Mouse (Mus musculus) left cerebral cortex, postnatal 4 days (tissue): ENCODE measurements around the gene Etfbkmt. TPM values are rescaled to one million over a fixed set of nuclear protein-coding genes. Genes with fewer than 3 reads are reported as not detected.
"Not testable (repeated sequence)": the region's sequence is repeated elsewhere in the genome, so short reads cannot be mapped to it uniquely, and the experiment has no call there.

ENCODE experiments used
- DNase-seq: peaks from one replicate; pipeline ENCODE4 v3.0.0-alpha.2; 2022
- intact Hi-C: fragments of 180-260 bp; cut with DNase I; formaldehyde crosslinking; loops from one replicate; pipeline ENCODE4 v1.15.1; 2025
- total RNA-seq, 2 experiments: library from RNA; stranded (reverse); gene quantifications; 2 replicates each; pipeline ENCODE4 v1.2.3; 2021

Gene Etfbkmt
- total RNA-seq: 1 to 10 TPM; 3.7 to 4.3 TPM

- intact Hi-C loops: loop anchor here (10.0 kb wide), 1 partner anchor 235 kb away; no protein-coding TSS in a partner anchor
- DNase-seq: no peak
Observed at GRCm38 (mm10) chr6:149139471-149139870, at the start of gene Etfbkmt. Etfbkmt (plus strand) TSS chr6:149139849.

GRCm38 (mm10) chr6:149092406-149092805, 47.2 kb upstream of the Etfbkmt start:
- no peak for DNase-seq
- intact Hi-C loops: no loop called here

- no peak for DNase-seq
Observed at GRCm38 (mm10) chr6:149093465-149093864, 46.2 kb upstream of the Etfbkmt start.

GRCm38 (mm10) chr6:149094555-149094954, 45.1 kb upstream of the Etfbkmt start:
- intact Hi-C loops: no loop called here

More at GRCm38 (mm10) chr6:149093465-149093864, 46.2 kb upstream of the Etfbkmt start:
- intact Hi-C loops: no loop called here

GRCm38 (mm10) chr6:149095389-149095788, 44.3 kb upstream of the Etfbkmt start:
- intact Hi-C loops: no loop called here
- peak; percentile 24 for DNase-seq

More at GRCm38 (mm10) chr6:149094555-149094954, 45.1 kb upstream of the Etfbkmt start:
- no peak for DNase-seq

GRCm38 (mm10) chr6:149096233-149096632, 43.4 kb upstream of the Etfbkmt start:
- DNase-seq: no peak
- intact Hi-C loops: no loop called here

GRCm38 (mm10) chr6:149097276-149097675, 42.4 kb upstream of the Etfbkmt start:
- intact Hi-C loops: no loop called here
- DNase-seq: no peak

GRCm38 (mm10) chr6:149098993-149099392, 40.7 kb upstream of the Etfbkmt start:
- intact Hi-C loops: no loop called here
- DNase-seq: no peak

GRCm38 (mm10) chr6:149100174-149101075, 39.2 kb upstream of the Etfbkmt start:
- peak; percentile 71 for DNase-seq
- intact Hi-C loops: loop anchor here (5.0 kb wide), 1 partner anchor 38 kb away; no protein-coding TSS in a partner anchor

- DNase-seq: peak; percentile 85
- intact Hi-C loops: loop anchor here (5.0 kb wide), 1 partner anchor 39 kb away; no protein-coding TSS in a partner anchor
Observed at GRCm38 (mm10) chr6:149101076-149101942, 38.3 kb upstream of the Etfbkmt start, which contains the start of gene Dennd5b. Dennd5b (minus strand) TSS chr6:149101680.

- intact Hi-C loops: loop anchor here (5.0 kb wide), 1 partner anchor 40 kb away; no protein-coding TSS in a partner anchor
- DNase-seq: no peak
Observed at GRCm38 (mm10) chr6:149101943-149102243, 37.8 kb upstream of the Etfbkmt start.

- intact Hi-C loops: loop anchor here (5.0 kb wide), 1 partner anchor 41 kb away; no protein-coding TSS in a partner anchor
- no peak for DNase-seq
Observed at GRCm38 (mm10) chr6:149103451-149103850, 36.2 kb upstream of the Etfbkmt start.

GRCm38 (mm10) chr6:149107615-149108014, 32.0 kb upstream of the Etfbkmt start:
- intact Hi-C loops: no loop called here
- DNase-seq: no peak

- DNase-seq: no peak
- intact Hi-C loops: no loop called here
Observed at GRCm38 (mm10) chr6:149108909-149109308, 30.7 kb upstream of the Etfbkmt start.

- DNase-seq: no peak
- intact Hi-C loops: loop anchor here (5.0 kb wide), 1 partner anchor 105 kb away; no protein-coding TSS in a partner anchor
Observed at GRCm38 (mm10) chr6:149116992-149117391, 22.7 kb upstream of the Etfbkmt start.

GRCm38 (mm10) chr6:149118935-149119334, 20.7 kb upstream of the Etfbkmt start:
- intact Hi-C loops: loop anchor here (5.0 kb wide), 1 partner anchor 107 kb away; no protein-coding TSS in a partner anchor
- DNase-seq: no peak

- DNase-seq: peak; percentile 15
- intact Hi-C loops: loop anchor here (5.0 to 10.0 kb wide), 2 partner anchors 108 to 185 kb away; no protein-coding TSS in a partner anchor
Observed at GRCm38 (mm10) chr6:149119853-149120252, 19.8 kb upstream of the Etfbkmt start.

- intact Hi-C loops: loop anchor here (10.0 kb wide), 1 partner anchor 188 kb away; no protein-coding TSS in a partner anchor
- DNase-seq: no peak
Observed at GRCm38 (mm10) chr6:149123042-149123441, 16.6 kb upstream of the Etfbkmt start.

- intact Hi-C loops: loop anchor here (10.0 kb wide), 1 partner anchor 192 kb away; no protein-coding TSS in a partner anchor
- peak; percentile 36 for DNase-seq
Observed at GRCm38 (mm10) chr6:149126675-149127074, 13.0 kb upstream of the Etfbkmt start.

- intact Hi-C loops: loop anchor here (10.0 kb wide), 2 partner anchors 195 to 245 kb away; no protein-coding TSS in a partner anchor
- DNase-seq: not testable (repeated sequence)
Observed at GRCm38 (mm10) chr6:149129870-149130269, 9.8 kb upstream of the Etfbkmt start, which contains the start of gene Gm10203. Gm10203 (plus strand) TSS chr6:149130170.
